Mouse (Mus musculus): ENCODE results near the gene Cbfa2t2. TPM values are rescaled to one million over a fixed set of nuclear protein-coding genes. Genes with fewer than 3 reads are reported as not detected.

Cbfa2t2 gene
- total and polyA plus RNA-seq, 2 experiments: 4.3 to 7.3 TPM

- WGBS: 88% methylated on average over 4 of the region's 4 CpGs
- Histone ChIP-seq H3K27me3 (ENCODE audit: control insufficient read depth, insufficient read depth, low read length) (no peaks in the 10 kb centered on the region), H3K4me1 (ENCODE audit: control insufficient read depth, insufficient read depth, low read length) (peaks cover 4% of the 10 kb centered on the region), H3K4me3 (ENCODE audit: insufficient read depth, low read depth, low read length) (no peak overlapping the region), H3K27ac (replicated peaks; ENCODE audit: insufficient read depth, low read depth, low read length) (no peak overlapping the region), H3K36me3 (ENCODE audit: control insufficient read depth, insufficient read depth, low read length) (peaks cover 20% of the 10 kb centered on the region), H3K9ac (ENCODE audit: low read depth, low read length) (no peak overlapping the region), H3K79me2 (ENCODE audit: control insufficient read depth, insufficient read depth, low read length) (no peaks in the 10 kb centered on the region)
- DNase-seq (ENCODE audit: extremely low read depth, low read depth, low spot score): no peak
- no peak for TF ChIP-seq POLR2A (IDR thresholded peaks at IDR 0.05; ENCODE audit: extremely low read depth, insufficient read depth, low read length)
- no peak for TF ChIP-seq CTCF (IDR thresholded peaks at IDR 0.05; ENCODE audit: low read depth, low read length)
Measured at GRCm38 (mm10) chr2:154508450-154508849, 72.2 kb downstream of the Cbfa2t2 start.

- DNase-seq (ENCODE audit: extremely low read depth, low read depth, low spot score): no peak
- peaks cover 19% of the 10 kb centered on the region for H3K36me3 ChIP-seq (ENCODE audit: control insufficient read depth, insufficient read depth, low read length)
- TF ChIP-seq POLR2A (IDR thresholded peaks at IDR 0.05; ENCODE audit: extremely low read depth, insufficient read depth, low read length): no peak
- no peak for TF ChIP-seq CTCF (IDR thresholded peaks at IDR 0.05; ENCODE audit: low read depth, low read length)
- H3K79me2 ChIP-seq (ENCODE audit: control insufficient read depth, insufficient read depth, low read length): no peaks in the 10 kb centered on the region
- no peaks in the 10 kb centered on the region for H3K27me3 ChIP-seq (ENCODE audit: control insufficient read depth, insufficient read depth, low read length)
- H3K9ac ChIP-seq (ENCODE audit: low read depth, low read length): no peak overlapping the region
- peaks cover 4% of the 10 kb centered on the region for H3K4me1 ChIP-seq (ENCODE audit: control insufficient read depth, insufficient read depth, low read length)
- H3K27ac ChIP-seq (replicated peaks; ENCODE audit: insufficient read depth, low read depth, low read length): no peak overlapping the region
- whole genome bisulfite sequencing: 85% methylated on average over 3 of the region's 3 CpGs
- no peak overlapping the region for H3K4me3 ChIP-seq (ENCODE audit: insufficient read depth, low read depth, low read length)
Measured at GRCm38 (mm10) chr2:154510141-154510540, 73.9 kb downstream of the Cbfa2t2 start.

- Histone ChIP-seq H3K79me2 (ENCODE audit: control insufficient read depth, insufficient read depth, low read length) (no peaks in the 10 kb centered on the region), H3K9ac (ENCODE audit: low read depth, low read length) (no peak overlapping the region), H3K27me3 (ENCODE audit: control insufficient read depth, insufficient read depth, low read length) (no peaks in the 10 kb centered on the region), H3K36me3 (ENCODE audit: control insufficient read depth, insufficient read depth, low read length) (peaks cover 28% of the 10 kb centered on the region), H3K27ac (replicated peaks; ENCODE audit: insufficient read depth, low read depth, low read length) (no peak overlapping the region), H3K4me1 (ENCODE audit: control insufficient read depth, insufficient read depth, low read length) (no peaks in the 10 kb centered on the region), H3K4me3 (ENCODE audit: insufficient read depth, low read depth, low read length) (no peak overlapping the region)
- DNase-seq (ENCODE audit: extremely low read depth, low read depth, low spot score): no peak
- no peak for TF ChIP-seq POLR2A (IDR thresholded peaks at IDR 0.05; ENCODE audit: extremely low read depth, insufficient read depth, low read length)
- TF ChIP-seq CTCF (IDR thresholded peaks at IDR 0.05; ENCODE audit: low read depth, low read length): no peak
- 80% methylated on average over 3 of the region's 3 CpGs for WGBS
Measured at GRCm38 (mm10) chr2:154516944-154517343, 80.7 kb downstream of the Cbfa2t2 start.

- no peak overlapping the region for H3K4me3 ChIP-seq (ENCODE audit: insufficient read depth, low read depth, low read length)
- H3K27ac ChIP-seq (replicated peaks; ENCODE audit: insufficient read depth, low read depth, low read length): no peak overlapping the region
- no peaks in the 10 kb centered on the region for H3K4me1 ChIP-seq (ENCODE audit: control insufficient read depth, insufficient read depth, low read length)
- no peaks in the 10 kb centered on the region for H3K27me3 ChIP-seq (ENCODE audit: control insufficient read depth, insufficient read depth, low read length)
- no peaks in the 10 kb centered on the region for H3K79me2 ChIP-seq (ENCODE audit: control insufficient read depth, insufficient read depth, low read length)
- 92% methylated on average over 5 of the region's 5 CpGs for WGBS
- TF ChIP-seq POLR2A (IDR thresholded peaks at IDR 0.05; ENCODE audit: extremely low read depth, insufficient read depth, low read length) (no peak), CTCF (IDR thresholded peaks at IDR 0.05; ENCODE audit: low read depth, low read length) (no peak)
- no peak for DNase-seq (ENCODE audit: extremely low read depth, low read depth, low spot score)
- peaks cover 27% of the 10 kb centered on the region for H3K36me3 ChIP-seq (ENCODE audit: control insufficient read depth, insufficient read depth, low read length)
- H3K9ac ChIP-seq (ENCODE audit: low read depth, low read length): no peak overlapping the region
Measured at GRCm38 (mm10) chr2:154517424-154517823, 81.1 kb downstream of the Cbfa2t2 start.

GRCm38 (mm10) chr2:154521449-154521848, 85.2 kb downstream of the Cbfa2t2 start:
- TF ChIP-seq CTCF (IDR thresholded peaks at IDR 0.05; ENCODE audit: low read depth, low read length) (no peak), POLR2A (IDR thresholded peaks at IDR 0.05; ENCODE audit: extremely low read depth, insufficient read depth, low read length) (no peak)
- H3K36me3 ChIP-seq (ENCODE audit: control insufficient read depth, insufficient read depth, low read length): peaks cover 45% of the 10 kb centered on the region
- no peaks in the 10 kb centered on the region; the same call in 1 of the 2 replicates for H3K79me2 ChIP-seq (ENCODE audit: control insufficient read depth, insufficient read depth, low read length)
- no peaks in the 10 kb centered on the region for H3K27me3 ChIP-seq (ENCODE audit: control insufficient read depth, insufficient read depth, low read length)
- H3K27ac ChIP-seq (replicated peaks; ENCODE audit: insufficient read depth, low read depth, low read length): no peak overlapping the region
- no peak overlapping the region for H3K4me3 ChIP-seq (ENCODE audit: insufficient read depth, low read depth, low read length)
- no peak for DNase-seq (ENCODE audit: extremely low read depth, low read depth, low spot score)
- no peak overlapping the region for H3K9ac ChIP-seq (ENCODE audit: low read depth, low read length)
- no peaks in the 10 kb centered on the region for H3K4me1 ChIP-seq (ENCODE audit: control insufficient read depth, insufficient read depth, low read length)

- H3K79me2 ChIP-seq (ENCODE audit: control insufficient read depth, insufficient read depth, low read length): no peaks in the 10 kb centered on the region; the same call in 1 of the 2 replicates
- no peak for TF ChIP-seq POLR2A (IDR thresholded peaks at IDR 0.05; ENCODE audit: extremely low read depth, insufficient read depth, low read length)
- TF ChIP-seq CTCF (IDR thresholded peaks at IDR 0.05; ENCODE audit: low read depth, low read length): no peak
- H3K27ac ChIP-seq (replicated peaks; ENCODE audit: insufficient read depth, low read depth, low read length): no peak overlapping the region
- peaks cover 44% of the 10 kb centered on the region for H3K36me3 ChIP-seq (ENCODE audit: control insufficient read depth, insufficient read depth, low read length)
- H3K27me3 ChIP-seq (ENCODE audit: control insufficient read depth, insufficient read depth, low read length): no peaks in the 10 kb centered on the region
- no peak overlapping the region for H3K4me3 ChIP-seq (ENCODE audit: insufficient read depth, low read depth, low read length)
- WGBS: 81% methylated on average over 5 of the region's 5 CpGs
- DNase-seq (ENCODE audit: extremely low read depth, low read depth, low spot score): no peak
- no peak overlapping the region for H3K9ac ChIP-seq (ENCODE audit: low read depth, low read length)
- H3K4me1 ChIP-seq (ENCODE audit: control insufficient read depth, insufficient read depth, low read length): no peaks in the 10 kb centered on the region
Measured at GRCm38 (mm10) chr2:154522334-154522733, 86.1 kb downstream of the Cbfa2t2 start.

Measured in liver, adult 2 months (tissue).